Mouse (Mus musculus) limb, embryonic 11.5 days (tissue): ENCODE data around the gene Dusp5. TPM values are rescaled to one million over a fixed set of nuclear protein-coding genes. Genes with fewer than 3 reads are reported as not detected.

Source experiments
- ATAC-seq: fragments of 200-750 bp; cut with Nextera tagmentation; 2 replicates; pipeline ENCODE4 v1.8.0; 2017; ENCODE audit warnings: low read depth; ENCODE audit not compliant: insufficient number of reproducible peaks, low FRiP score, low TSS enrichment
- DNase-seq: peaks from one replicate; pipeline ENCODE4 v3.0.0-alpha.2; 2015; ENCODE audit warnings: low spot score
- H3K27ac ChIP-seq: fragments of 300-500 bp; sonication (generic); replicated peaks from 2 replicates; pipeline ENCODE4 v1.5.1; 2014; ENCODE audit warnings: low read depth, mild to moderate bottlenecking, low read length
- H3K27me3 ChIP-seq: fragments of 300-500 bp; sonication (generic); 2 replicates; pipeline ENCODE4 v1.6.1; 2014; ENCODE audit warnings: mild to moderate bottlenecking, low read length, mixed read lengths; ENCODE audit not compliant: control insufficient read depth, insufficient read depth
- H3K36me3 ChIP-seq: fragments of 300-500 bp; sonication (generic); 2 replicates; pipeline ENCODE4 v1.6.1; 2014; ENCODE audit warnings: mild to moderate bottlenecking, low read length, moderate library complexity, mixed read lengths; ENCODE audit not compliant: control insufficient read depth, insufficient read depth
- H3K4me1 ChIP-seq: fragments of 300-500 bp; sonication (generic); 2 replicates; pipeline ENCODE4 v1.6.1; 2014; ENCODE audit warnings: low read length, mixed read lengths; ENCODE audit not compliant: control insufficient read depth, insufficient read depth
- H3K4me2 ChIP-seq: fragments of 300-500 bp; sonication (generic); 2 replicates; pipeline ENCODE4 v1.6.1; 2014; ENCODE audit warnings: low read depth, mild to moderate bottlenecking, moderate library complexity; ENCODE audit not compliant: severe bottlenecking
- H3K4me3 ChIP-seq: fragments of 300-500 bp; sonication (generic); 2 replicates; pipeline ENCODE4 v1.5.1; 2014; ENCODE audit warnings: low read depth, low read length
- H3K9ac ChIP-seq: fragments of 300-500 bp; sonication (generic); 2 replicates; pipeline ENCODE4 v1.6.1; 2014; ENCODE audit warnings: mild to moderate bottlenecking, low read length
- H3K9me3 ChIP-seq: fragments of 300-500 bp; sonication (generic); 2 replicates; pipeline ENCODE4 v1.6.1; 2016; ENCODE audit warnings: low read length; ENCODE audit not compliant: control insufficient read depth
- WGBS: fragments of 180-500 bp; shearing (Covaris S2); extraction: QIAGEN DNeasy Blood & Tissue Kit; methylation state at CpG from one replicate; pipeline ENCODE4 v1.1.7; 2014; 5-methylcytosine and 5-hydroxymethylcytosine counted together
- polyA plus RNA-seq: library from polyadenylated mRNA; unstranded; fragments of >200 nt; fragmentation: Nextera tagmentation; extraction: Ambion mirVana; gene quantifications from 2 replicates; pipeline ENCODE4 v1.2.1, GENCODE M21; 2014

Dusp5 gene
- polyA plus RNA-seq, 1 experiment from 2014 or later, result 3.5 TPM

DNA sequence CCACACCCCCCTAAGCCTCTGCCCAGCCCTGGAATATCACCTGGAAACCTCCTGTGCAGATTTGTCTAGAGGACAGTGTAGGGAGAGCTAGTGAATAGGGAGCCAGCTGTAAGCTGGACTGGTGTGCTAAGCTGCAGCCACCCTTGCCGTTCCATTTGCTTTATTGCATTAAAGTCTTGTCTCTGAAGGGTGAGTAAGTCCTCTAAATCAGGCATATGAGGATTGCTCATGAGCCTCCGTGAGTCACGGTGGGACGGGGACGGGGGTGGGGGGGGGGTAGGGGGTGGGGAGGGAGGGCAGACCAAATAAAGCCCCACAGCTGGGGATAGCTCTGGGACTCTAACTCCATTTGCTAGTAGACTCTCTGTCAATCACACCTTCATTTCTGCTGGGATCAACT is 14.7 kb downstream of the Dusp5 start:
- 38% methylated on average over 5 of the region's 5 CpGs for WGBS
- no peak overlapping the region for H3K27ac ChIP-seq
- H3K9me3 ChIP-seq, result no peaks in the 10 kb centered on the region

DNA sequence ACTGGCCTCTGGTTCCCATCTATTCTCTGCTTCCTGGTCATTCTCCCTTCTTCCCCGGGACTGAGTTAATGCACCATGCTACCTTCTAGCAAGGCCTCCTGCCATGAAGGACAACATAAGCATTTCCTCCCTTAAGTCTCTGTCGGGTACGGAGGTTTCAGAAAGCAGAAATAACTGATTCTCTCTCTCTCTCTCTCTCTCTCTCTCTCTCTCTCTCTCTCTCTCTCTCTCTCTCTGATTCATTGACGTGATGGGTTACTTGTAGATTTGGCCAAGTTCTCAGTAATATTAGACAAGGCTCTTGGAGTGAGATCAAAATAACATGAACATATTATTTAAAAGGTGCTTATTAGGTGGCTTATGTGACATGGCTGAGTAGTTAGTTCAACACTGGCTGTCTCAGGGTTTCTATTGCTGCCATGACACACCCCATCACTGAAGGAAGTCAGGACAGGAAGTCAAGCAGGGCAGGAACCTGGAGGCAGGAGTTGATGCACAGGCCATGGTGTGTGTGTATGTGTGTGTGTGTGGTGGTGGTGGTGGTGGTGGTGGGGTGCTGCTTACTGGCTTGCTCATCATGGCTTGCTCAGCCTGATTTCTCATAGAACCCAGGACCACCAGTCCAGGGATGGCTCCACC is 16.1 kb downstream of the Dusp5 start:
- Histone ChIP-seq H3K4me2 (no peak overlapping the region), H3K9ac (no peak overlapping the region), H3K9me3 (no peaks in the 10 kb centered on the region), H3K27ac (no peak overlapping the region), H3K4me3 (no peak overlapping the region), H3K36me3 (peaks cover 3% of the 10 kb centered on the region; the same call in 1 of the 2 replicates), H3K4me1 (no peaks in the 10 kb centered on the region), H3K27me3 (no peaks in the 10 kb centered on the region)
- 69% methylated on average over 4 of the region's 4 CpGs for WGBS
- ATAC-seq (no peak), DNase-seq (no peak)

More for the DNA sequence above, 14.7 kb downstream of the Dusp5 start:
- DNase-seq, result no peak
- no peak overlapping the region for H3K9ac ChIP-seq
- no peak for ATAC-seq
- no peak overlapping the region for H3K4me2 ChIP-seq
- peaks cover 3% of the 10 kb centered on the region; the same call in 1 of the 2 replicates for H3K36me3 ChIP-seq
- H3K27me3 ChIP-seq, result no peaks in the 10 kb centered on the region
- no peak overlapping the region for H3K4me3 ChIP-seq
- H3K4me1 ChIP-seq, result no peaks in the 10 kb centered on the region

DNA sequence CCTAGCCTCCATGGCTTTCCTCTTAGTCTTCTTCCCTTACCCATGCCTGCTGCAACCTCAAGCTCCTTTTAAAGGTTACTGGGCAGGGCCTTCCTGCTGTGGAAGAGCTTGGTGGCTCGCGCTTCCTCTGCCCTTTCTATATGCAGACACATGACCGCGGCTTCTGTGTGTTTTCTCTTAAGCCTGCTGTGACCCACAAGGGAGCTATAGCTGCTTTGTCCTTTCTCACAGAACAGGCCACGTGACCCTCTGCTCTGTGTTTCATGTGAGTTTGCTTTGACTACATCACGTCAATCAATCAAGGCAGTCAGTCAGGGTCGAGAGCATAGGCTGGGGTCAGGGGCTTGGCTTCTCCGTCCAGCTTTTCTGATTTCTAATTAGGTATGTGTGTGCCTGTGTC is 18.7 kb downstream of the Dusp5 start:
- Histone ChIP-seq H3K4me3 (no peak overlapping the region), H3K4me1 (no peaks in the 10 kb centered on the region), H3K27me3 (no peaks in the 10 kb centered on the region), H3K4me2 (no peak overlapping the region), H3K9me3 (no peaks in the 10 kb centered on the region), H3K27ac (no peak overlapping the region), H3K9ac (no peak overlapping the region), H3K36me3 (no peaks in the 10 kb centered on the region)
- WGBS, result 64% methylated on average over 8 of the region's 8 CpGs
- no peak for ATAC-seq
- no peak for DNase-seq

DNA sequence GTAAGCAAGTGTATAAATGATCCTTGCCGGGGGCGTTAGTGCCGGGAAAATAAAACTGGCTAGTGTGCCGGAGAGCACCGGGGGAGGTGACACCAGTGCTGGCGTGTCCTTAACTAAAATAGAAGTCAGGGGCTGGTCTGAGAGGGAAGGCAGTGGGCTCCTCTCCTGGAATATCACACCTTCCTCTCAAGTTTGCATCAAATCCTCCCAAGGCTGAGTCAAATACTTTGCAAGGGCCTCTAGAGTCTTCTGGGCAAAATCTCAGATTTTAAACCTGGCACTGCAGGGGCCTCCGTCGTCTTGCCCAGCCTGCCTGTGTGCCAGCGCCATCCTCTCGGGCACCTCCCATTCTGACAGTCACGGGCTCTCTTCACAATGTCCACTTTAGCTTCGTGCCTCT is 22.1 kb downstream of the Dusp5 start:
- no peaks in the 10 kb centered on the region for H3K9me3 ChIP-seq
- H3K27me3 ChIP-seq, result no peaks in the 10 kb centered on the region
- DNase-seq, result no peak
- no peak overlapping the region for H3K4me2 ChIP-seq
- WGBS, result 76% methylated on average over 12 of the region's 12 CpGs
- no peaks in the 10 kb centered on the region for H3K4me1 ChIP-seq
- H3K27ac ChIP-seq, result no peak overlapping the region
- no peak overlapping the region for H3K4me3 ChIP-seq
- no peaks in the 10 kb centered on the region for H3K36me3 ChIP-seq
- no peak overlapping the region for H3K9ac ChIP-seq
- ATAC-seq, result no peak

DNA sequence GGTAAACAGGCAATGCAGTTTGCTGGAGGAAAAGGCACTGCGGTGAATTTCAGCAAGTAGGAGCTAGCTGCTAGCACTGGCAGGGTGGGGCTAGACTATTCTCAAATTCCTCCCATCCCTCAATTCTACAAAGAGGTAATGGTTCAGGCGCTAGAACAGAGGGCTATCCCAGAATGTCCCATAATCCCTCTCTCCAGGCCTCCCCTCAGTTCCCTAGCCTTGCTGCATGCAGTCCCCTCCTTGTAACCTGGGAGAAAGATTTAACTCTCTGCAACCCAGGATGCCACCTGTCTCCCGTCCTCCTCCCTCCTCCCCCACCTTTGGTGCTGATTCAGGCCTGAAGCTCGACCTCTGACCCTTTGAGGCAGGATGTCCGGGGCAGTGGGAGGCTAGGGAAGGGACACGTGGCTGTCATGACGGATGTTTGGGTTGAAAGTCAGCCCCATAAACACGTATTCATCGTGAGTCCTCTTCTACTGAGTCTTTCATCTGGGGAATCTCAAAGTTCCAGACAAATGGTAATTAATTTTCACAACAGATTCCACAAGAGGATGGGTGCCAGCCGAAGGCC is 23.4 kb downstream of the Dusp5 start:
- Histone ChIP-seq H3K4me2 (no peak overlapping the region), H3K9me3 (no peaks in the 10 kb centered on the region), H3K4me1 (no peaks in the 10 kb centered on the region), H3K27ac (no peak overlapping the region), H3K27me3 (no peaks in the 10 kb centered on the region), H3K9ac (no peak overlapping the region), H3K4me3 (no peak overlapping the region), H3K36me3 (no peaks in the 10 kb centered on the region)
- DNase-seq, result no peak
- 17% methylated on average over 10 of the region's 10 CpGs for WGBS
- no peak for ATAC-seq

DNA sequence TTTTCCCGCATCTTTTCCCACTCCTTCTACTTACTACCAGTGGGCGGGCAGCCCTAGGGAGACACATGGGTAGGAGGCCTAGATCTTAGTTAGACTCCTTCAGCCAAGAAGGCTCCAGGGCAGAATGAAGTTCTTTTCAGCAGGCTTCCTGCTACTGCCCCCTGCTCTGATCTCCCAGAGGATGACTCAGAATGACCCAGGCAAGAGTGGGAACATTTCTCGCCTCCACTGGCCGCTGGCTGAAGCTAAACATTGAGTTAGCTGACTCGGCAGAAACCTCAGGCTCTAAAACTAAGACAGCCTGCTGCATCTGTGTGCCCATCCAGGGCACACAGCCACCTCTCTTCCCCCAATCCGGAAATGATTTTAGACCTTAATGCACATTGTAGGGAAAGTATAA is 23.9 kb downstream of the Dusp5 start:
- no peak for DNase-seq
- no peak for ATAC-seq
- Histone ChIP-seq H3K4me3 (no peak overlapping the region), H3K27me3 (no peaks in the 10 kb centered on the region), H3K4me2 (no peak overlapping the region), H3K9ac (no peak overlapping the region), H3K9me3 (no peaks in the 10 kb centered on the region), H3K4me1 (no peaks in the 10 kb centered on the region), H3K27ac (no peak overlapping the region), H3K36me3 (no peaks in the 10 kb centered on the region)
- 46% methylated on average over 6 of the region's 6 CpGs for WGBS

DNA sequence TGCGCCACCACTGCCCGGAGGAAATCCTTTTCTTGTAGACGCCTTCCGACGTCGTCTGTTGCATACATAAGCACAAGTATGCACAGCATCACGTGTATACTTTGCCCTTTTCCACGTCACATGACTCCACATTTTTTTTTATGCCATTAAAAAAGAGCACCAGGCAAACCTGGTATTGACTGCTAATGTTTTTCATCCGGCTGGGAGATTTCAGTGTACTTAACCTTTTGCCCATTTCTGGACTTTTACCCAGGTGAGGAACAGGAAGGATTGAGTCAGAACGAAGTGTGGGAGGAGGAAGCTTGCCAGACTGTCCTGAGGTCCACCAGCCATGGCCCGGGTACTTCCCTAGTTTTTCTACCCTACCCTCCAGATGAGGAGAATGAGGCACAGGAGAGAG is 25.5 kb downstream of the Dusp5 start:
- Histone ChIP-seq H3K27ac (no peak overlapping the region), H3K9ac (no peak overlapping the region), H3K4me3 (no peak overlapping the region), H3K9me3 (no peaks in the 10 kb centered on the region), H3K36me3 (no peaks in the 10 kb centered on the region), H3K4me1 (no peaks in the 10 kb centered on the region), H3K27me3 (no peaks in the 10 kb centered on the region), H3K4me2 (no peak overlapping the region)
- DNase-seq, result no peak
- WGBS, result 87% methylated on average over 11 of the region's 11 CpGs
- no peak for ATAC-seq

DNA sequence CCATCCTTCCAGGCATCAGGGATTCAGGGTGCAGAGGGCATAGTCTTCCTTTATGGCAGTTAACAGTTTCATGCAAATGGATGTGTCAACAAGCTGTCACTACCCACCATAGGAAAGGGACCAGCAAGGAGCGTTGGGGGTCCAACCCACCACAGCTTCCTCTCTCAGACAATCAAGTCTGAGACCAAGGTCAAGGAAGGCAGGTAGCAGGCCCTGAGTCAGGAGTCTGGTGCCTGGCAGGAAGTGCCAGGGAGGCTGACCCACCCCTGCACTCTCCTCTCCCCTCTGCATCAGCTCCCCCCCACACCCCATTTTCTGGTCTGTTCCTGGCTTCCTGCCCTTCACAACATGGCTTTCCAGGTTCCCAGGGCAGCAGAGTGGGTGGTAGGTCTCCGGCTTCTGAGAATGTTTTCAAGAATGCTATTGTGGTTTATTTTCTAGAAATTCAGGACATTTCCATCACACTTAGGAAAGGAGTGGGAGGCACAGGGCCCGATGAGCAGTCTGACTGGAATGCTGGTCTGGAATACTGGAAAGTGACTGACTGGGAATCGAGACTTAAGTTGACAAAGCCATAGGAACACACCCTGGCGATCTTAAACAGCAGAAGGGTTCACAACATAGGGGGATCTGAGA is 26.2 kb downstream of the Dusp5 start:
- H3K4me1 ChIP-seq, result no peaks in the 10 kb centered on the region
- no peak overlapping the region for H3K27ac ChIP-seq
- H3K4me2 ChIP-seq, result no peak overlapping the region
- WGBS, result 83% methylated on average over 5 of the region's 5 CpGs
- ATAC-seq (no peak), DNase-seq (no peak)
- no peaks in the 10 kb centered on the region for H3K27me3 ChIP-seq
- H3K4me3 ChIP-seq, result no peak overlapping the region
- H3K9me3 ChIP-seq, result no peaks in the 10 kb centered on the region
- H3K36me3 ChIP-seq, result no peaks in the 10 kb centered on the region
- no peak overlapping the region for H3K9ac ChIP-seq
